Mouse (Mus musculus) neural tube, embryonic 14.5 days (tissue): ENCODE measurements around the gene Pkm. TPM values are rescaled to one million over a fixed set of nuclear protein-coding genes. Genes with fewer than 3 reads are reported as not detected.

ENCODE experiments used
- ATAC-seq: fragments of 200-750 bp; cut with Nextera tagmentation; 2 replicates; pipeline ENCODE4 v1.8.0; 2017; ENCODE audit warnings: low read depth, mild to moderate bottlenecking, moderate TSS enrichment, moderate library complexity
- H3K27ac ChIP-seq: fragments of 300-500 bp; sonication (generic); 2 replicates; pipeline ENCODE4 v1.5.1; 2014; ENCODE audit warnings: low read depth, mild to moderate bottlenecking, control low read depth, low read length, moderate library complexity, mixed read lengths
- H3K27me3 ChIP-seq: fragments of 300-500 bp; sonication (generic); 2 replicates; pipeline ENCODE4 v1.6.1; 2014; ENCODE audit warnings: low read length; ENCODE audit not compliant: control insufficient read depth, insufficient read depth
- H3K36me3 ChIP-seq: fragments of 300-500 bp; sonication (generic); 2 replicates; pipeline ENCODE4 v1.6.1; 2014; ENCODE audit warnings: low read length, mixed read lengths; ENCODE audit not compliant: control insufficient read depth, insufficient read depth
- H3K4me1 ChIP-seq: fragments of 300-500 bp; sonication (generic); 2 replicates; pipeline ENCODE4 v1.6.1; 2014; ENCODE audit warnings: low read length; ENCODE audit not compliant: control insufficient read depth, insufficient read depth
- H3K4me2 ChIP-seq: fragments of 300-500 bp; sonication (generic); 2 replicates; pipeline ENCODE4 v1.6.1; 2014; ENCODE audit warnings: mild to moderate bottlenecking, low read depth, low read length, control low read depth
- H3K4me3 ChIP-seq: fragments of 300-500 bp; sonication (generic); 2 replicates; pipeline ENCODE4 v1.5.1; 2014; ENCODE audit warnings: low read depth, low read length, control low read depth, mixed read lengths
- H3K9ac ChIP-seq: fragments of 300-500 bp; sonication (generic); replicated peaks from 2 replicates; pipeline ENCODE4 v1.6.1; 2014; ENCODE audit warnings: low read depth, mild to moderate bottlenecking, control low read depth, low read length, mixed read lengths
- H3K9me3 ChIP-seq: fragments of 300-500 bp; sonication (generic); 2 replicates; pipeline ENCODE4 v1.6.1; 2016; ENCODE audit warnings: low read length; ENCODE audit not compliant: control insufficient read depth
- WGBS: fragments of 180-500 bp; shearing (Covaris S2); extraction: QIAGEN DNeasy Blood & Tissue Kit; methylation state at CpG from one replicate; pipeline ENCODE4 v1.1.7; 2014; 5-methylcytosine and 5-hydroxymethylcytosine counted together
- polyA plus RNA-seq: library from polyadenylated mRNA; unstranded; fragments of >200 nt; fragmentation: Nextera tagmentation; extraction: Ambion mirVana; gene quantifications from 2 replicates; pipeline ENCODE4 v1.2.1, GENCODE M21; 2014

Pkm gene
- polyA plus RNA-seq, 1 experiment from 2014 or later = 834 TPM

DNA sequence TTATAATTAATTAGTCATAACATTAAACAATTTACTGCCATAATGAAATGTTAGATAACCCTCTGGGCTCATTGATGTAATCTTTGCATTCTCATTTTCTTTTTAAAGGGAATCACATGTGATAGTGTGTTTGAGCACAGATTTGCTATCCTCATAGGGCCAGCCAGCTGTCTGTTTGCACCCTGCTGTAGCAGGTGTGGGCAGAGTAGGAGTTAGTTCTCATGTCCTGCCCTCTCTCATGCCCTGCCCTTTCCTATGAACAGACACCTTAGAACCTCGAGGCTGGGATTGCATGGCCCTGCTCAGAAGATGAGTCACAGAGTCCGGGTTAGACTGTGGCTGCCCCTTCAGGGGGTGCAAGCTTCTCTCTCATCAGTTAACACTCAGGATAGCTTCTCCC is 17.3 kb downstream of the Pkm start:
- Histone ChIP-seq H3K9me3 (no peaks in the 10 kb centered on the region), H3K9ac (no peak overlapping the region), H3K27ac (no peak overlapping the region), H3K4me2 (no peak overlapping the region), H3K4me3 (no peak overlapping the region), H3K4me1 (no peaks in the 10 kb centered on the region), H3K27me3 (no peaks in the 10 kb centered on the region), H3K36me3 (peaks cover 80% of the 10 kb centered on the region)
- ATAC-seq = no peak
- 70% methylated on average over 2 of the region's 2 CpGs for WGBS

DNA sequence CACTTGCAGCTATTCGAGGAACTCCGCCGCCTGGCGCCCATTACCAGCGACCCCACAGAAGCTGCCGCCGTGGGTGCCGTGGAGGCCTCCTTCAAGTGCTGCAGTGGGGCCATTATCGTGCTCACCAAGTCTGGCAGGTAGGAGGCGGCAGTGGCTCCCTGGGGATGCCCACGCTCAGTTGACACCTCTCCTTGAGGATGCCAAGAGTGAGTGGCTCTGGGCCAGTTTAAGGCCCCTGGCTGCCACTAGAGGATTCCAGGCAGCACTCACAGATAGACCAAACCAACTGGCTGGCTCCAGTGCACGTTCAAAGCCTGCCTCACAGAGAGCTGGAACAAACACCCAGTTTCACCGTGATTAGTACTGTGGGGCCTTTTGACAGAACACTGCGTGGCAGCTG is 19.4 kb downstream of the Pkm start:
- H3K9me3 ChIP-seq = no peaks in the 10 kb centered on the region

DNA sequence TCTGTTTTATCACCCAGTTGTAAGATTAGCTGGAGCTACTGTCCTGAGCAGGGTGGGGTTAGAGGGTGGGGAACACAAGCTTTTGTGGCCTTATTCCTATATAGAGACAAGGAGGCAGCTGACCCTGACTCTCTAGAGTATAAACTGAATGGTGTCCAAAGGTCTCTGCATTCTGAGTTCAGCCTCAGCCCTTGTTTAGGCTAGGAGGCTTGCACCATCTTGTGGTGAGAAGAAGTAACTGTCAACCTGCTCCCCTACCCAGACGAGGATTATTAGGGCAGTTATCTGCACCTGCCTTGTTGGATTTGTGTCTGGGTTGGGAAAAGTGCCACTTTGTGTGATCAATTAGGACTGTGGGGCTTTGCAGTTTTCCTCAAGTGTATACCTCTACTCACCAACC is 22.1 kb downstream of the Pkm start:
- Histone ChIP-seq H3K4me1 (peaks cover 7% of the 10 kb centered on the region; the same call in 1 of the 2 replicates), H3K4me3 (no peak overlapping the region), H3K36me3 (peaks cover 44% of the 10 kb centered on the region), H3K4me2 (no peak overlapping the region), H3K27ac (no peak overlapping the region), H3K27me3 (peaks cover 7% of the 10 kb centered on the region), H3K9ac (no peak overlapping the region), H3K9me3 (no peaks in the 10 kb centered on the region)
- 21% methylated on average over 1 of the region's 1 CpGs for WGBS
- peak; percentile 35; the same call in 1 of the 2 replicates for ATAC-seq

More for the DNA sequence above, 19.4 kb downstream of the Pkm start:
- no peak overlapping the region for H3K9ac ChIP-seq
- H3K4me1 ChIP-seq = peaks cover 4% of the 10 kb centered on the region; the same call in 1 of the 2 replicates
- H3K4me3 ChIP-seq = no peak overlapping the region
- WGBS = 85% methylated on average over 14 of the region's 14 CpGs
- ATAC-seq = no peak
- peaks cover 71% of the 10 kb centered on the region for H3K36me3 ChIP-seq
- no peak overlapping the region for H3K4me2 ChIP-seq
- no peaks in the 10 kb centered on the region for H3K27me3 ChIP-seq
- no peak overlapping the region for H3K27ac ChIP-seq

DNA sequence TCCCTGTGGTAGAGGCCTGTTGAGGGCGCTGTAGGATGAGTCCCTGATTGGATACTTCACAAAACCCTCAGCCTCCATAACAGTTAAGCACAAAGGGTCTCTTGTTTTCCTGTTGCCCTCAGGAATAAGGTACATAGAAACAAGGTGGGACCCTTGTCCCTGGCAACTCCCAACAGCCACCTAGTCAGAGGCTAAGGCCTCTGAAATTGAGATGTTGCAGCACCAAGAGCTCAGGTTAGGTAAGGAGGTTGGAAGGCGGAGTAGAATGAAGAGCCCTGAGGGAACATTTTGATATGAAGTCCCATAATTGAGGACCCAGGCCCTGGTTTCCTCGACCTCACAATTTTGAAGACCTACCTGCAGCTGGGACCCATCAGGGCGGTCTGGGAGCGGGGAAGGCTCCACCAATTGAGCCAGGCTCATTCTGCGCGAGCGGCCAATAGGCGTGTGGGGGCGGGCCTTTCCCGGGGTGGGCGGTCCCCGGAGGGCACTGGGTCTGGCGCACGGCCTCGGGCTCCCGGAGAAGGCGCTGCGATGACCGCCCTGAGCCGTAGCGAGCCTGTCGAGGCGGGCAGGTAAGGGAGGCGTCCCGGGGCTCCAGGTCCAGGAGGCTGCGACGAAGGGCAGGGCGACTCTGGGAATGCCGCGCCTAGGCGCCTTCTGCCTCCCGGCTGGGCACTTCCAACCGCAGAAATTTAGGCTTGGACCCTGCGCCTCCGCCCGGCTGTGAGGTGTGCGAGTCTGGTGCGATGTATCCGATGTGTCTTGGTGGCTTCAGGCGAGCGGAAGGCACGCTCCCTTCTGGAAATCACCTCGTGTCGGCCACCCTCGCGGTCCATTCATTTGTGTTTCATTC is 23.7 kb downstream of the Pkm start, which contains the start of gene Gramd2:
Gene Gramd2 (plus strand): TSS at position 467 of the 856 bp plus-strand sequence.
- peaks cover 35% of the 10 kb centered on the region for H3K36me3 ChIP-seq
- peaks cover 7% of the 10 kb centered on the region for H3K27me3 ChIP-seq
- 2% methylated on average over 47 of the region's 47 CpGs for WGBS
- no peak within 1 kb of the TSS for H3K27ac ChIP-seq
- H3K4me3 ChIP-seq = peak within 1 kb of the TSS; percentile 48
- ATAC-seq = peak; percentile 93
- peak within 1 kb of the TSS; percentile 86 for H3K4me2 ChIP-seq
- no peaks in the 10 kb centered on the region for H3K9me3 ChIP-seq
- H3K4me1 ChIP-seq = peaks cover 7% of the 10 kb centered on the region; the same call in 1 of the 2 replicates
- peak within 1 kb of the TSS; percentile 56 for H3K9ac ChIP-seq

DNA sequence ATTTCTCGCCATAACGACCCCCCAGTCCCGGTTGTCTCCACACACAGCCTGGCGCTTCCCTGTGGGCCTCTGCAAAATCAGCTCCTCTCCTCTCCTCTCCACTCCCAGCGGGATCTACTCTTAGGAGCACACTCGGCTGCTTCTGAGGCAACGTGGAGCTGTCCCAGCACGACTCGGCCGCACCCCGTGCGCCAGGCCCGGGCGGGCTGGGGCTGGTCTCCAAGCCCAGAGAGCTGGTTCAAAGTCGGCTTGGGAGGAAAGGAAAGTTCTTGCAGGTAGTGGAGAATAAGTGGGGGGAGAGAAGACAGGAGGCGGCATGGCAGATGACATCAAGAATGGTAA is 24.3 kb downstream of the Pkm start:
- WGBS = 8% methylated on average over 16 of the region's 16 CpGs
- peak overlapping the region; percentile 48 for H3K4me3 ChIP-seq
- no peaks in the 10 kb centered on the region for H3K9me3 ChIP-seq
- H3K27ac ChIP-seq = no peak overlapping the region
- H3K9ac ChIP-seq = peak overlapping the region; percentile 56
- H3K36me3 ChIP-seq = peaks cover 32% of the 10 kb centered on the region
- H3K4me2 ChIP-seq = peak overlapping the region; percentile 86
- ATAC-seq = 0 out of 2 replicates have a peak, but pooled peaks have one; percentile 15
- peaks cover 7% of the 10 kb centered on the region for H3K27me3 ChIP-seq
- peaks cover 7% of the 10 kb centered on the region; the same call in 1 of the 2 replicates for H3K4me1 ChIP-seq

DNA sequence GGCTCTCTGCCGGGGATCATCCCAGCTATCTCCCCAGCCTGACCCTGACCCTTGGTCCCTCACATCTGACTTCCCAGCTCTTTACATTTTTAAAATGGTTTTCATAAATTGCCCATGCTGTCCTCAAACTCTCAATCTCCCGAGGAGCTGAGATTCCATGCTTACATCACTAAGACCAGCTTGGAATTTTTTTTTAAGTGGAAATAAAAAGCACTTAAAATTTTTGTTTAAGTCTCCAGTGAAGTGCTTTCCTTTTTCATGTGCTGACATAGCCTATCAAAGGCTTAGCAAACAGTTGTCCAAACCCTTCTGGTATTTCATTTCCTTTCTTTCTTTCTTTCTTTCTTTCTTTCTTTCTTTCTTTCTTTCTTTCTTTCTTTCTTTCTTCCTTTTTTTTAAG is 27.9 kb downstream of the Pkm start:
- WGBS = 82% methylated on average over 2 of the region's 2 CpGs
- H3K9ac ChIP-seq = no peak overlapping the region
- H3K36me3 ChIP-seq = 0 out of 2 replicates have a peak, but pooled peaks cover 4% of the 10 kb centered on the region
- H3K27me3 ChIP-seq = peaks cover 7% of the 10 kb centered on the region
- no peak for ATAC-seq
- H3K27ac ChIP-seq = no peak overlapping the region
- no peak overlapping the region for H3K4me3 ChIP-seq
- no peak overlapping the region for H3K4me2 ChIP-seq
- H3K4me1 ChIP-seq = peaks cover 7% of the 10 kb centered on the region; the same call in 1 of the 2 replicates
- no peaks in the 10 kb centered on the region for H3K9me3 ChIP-seq

DNA sequence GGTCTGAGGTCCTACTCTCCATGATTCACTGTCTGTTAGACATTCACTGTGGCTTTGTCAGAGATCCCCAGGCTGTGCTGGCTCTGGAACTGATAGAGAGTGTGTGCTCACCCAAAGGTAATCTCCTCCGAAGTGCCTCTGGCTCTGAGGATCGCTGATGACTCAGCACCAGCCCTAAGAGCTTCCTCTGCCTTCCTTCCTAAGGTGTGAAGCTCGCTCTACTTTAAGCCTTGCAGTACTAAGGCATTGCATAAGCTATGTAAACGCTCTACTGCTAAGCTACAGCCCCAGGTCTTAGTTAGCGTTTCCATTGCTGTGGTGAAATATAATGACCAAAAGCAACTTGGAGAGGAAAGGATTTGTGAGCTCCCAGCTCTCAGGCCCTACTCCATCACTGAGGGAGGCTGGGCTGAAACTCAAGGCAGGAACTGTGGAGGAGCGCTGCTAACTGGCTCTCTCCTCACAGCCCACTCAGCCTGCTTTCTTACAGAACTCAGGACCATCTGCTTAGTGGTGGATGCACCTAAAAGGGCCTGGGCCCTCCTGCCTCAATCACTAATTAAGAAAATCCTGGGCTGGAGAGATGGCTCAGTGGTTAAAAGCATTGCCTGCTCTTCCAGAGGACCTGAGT is 31.4 kb downstream of the Pkm start:
- WGBS = 48% methylated on average over 6 of the region's 6 CpGs
- Histone ChIP-seq H3K27me3 (no peaks in the 10 kb centered on the region), H3K4me2 (no peak overlapping the region), H3K4me1 (peaks cover 5% of the 10 kb centered on the region; the same call in 1 of the 2 replicates), H3K36me3 (no peaks in the 10 kb centered on the region), H3K9ac (no peak overlapping the region), H3K9me3 (no peaks in the 10 kb centered on the region), H3K4me3 (no peak overlapping the region), H3K27ac (no peak overlapping the region)
- ATAC-seq = no peak

DNA sequence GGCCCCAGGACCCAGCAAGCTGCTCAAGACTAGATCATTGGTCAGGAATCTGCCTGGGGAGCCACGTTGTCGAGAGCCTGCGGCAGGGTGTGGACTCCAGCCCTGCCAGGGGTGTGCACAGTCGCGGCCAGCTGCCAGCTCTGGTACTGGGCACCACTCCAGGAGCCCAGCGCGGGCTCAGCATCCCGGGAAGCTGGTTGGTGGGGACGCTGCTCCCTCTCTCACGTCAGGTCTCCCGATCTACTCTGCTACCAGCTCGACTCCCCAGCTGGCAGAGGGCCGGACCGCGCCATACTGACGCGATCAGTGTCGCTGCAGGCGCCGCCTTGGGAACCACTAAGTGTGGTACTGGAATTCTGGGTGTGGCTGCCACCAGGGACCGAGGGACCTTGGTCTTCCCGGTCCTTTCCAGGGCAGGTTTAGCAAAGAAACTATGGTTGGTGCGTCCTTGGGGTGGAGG is 35.5 kb downstream of the Pkm start:
- H3K27ac ChIP-seq = 0 out of 2 replicates have a peak overlapping the region, but pooled peaks have one; percentile 24
- H3K4me1 ChIP-seq = peaks cover 5% of the 10 kb centered on the region; the same call in 1 of the 2 replicates
- peak; percentile 90 for ATAC-seq
- 0 out of 2 replicates have a peak overlapping the region, but pooled peaks have one; percentile 32 for H3K9ac ChIP-seq
- H3K27me3 ChIP-seq = no peaks in the 10 kb centered on the region
- WGBS = 3% methylated on average over 23 of the region's 23 CpGs
- no peaks in the 10 kb centered on the region for H3K9me3 ChIP-seq
- H3K4me3 ChIP-seq = peak overlapping the region; percentile 12
- H3K4me2 ChIP-seq = peak overlapping the region; percentile 42
- H3K36me3 ChIP-seq = no peaks in the 10 kb centered on the region
